Mouse (Mus musculus) heart, embryonic 16.5 days (tissue): ENCODE data around the gene Rhot1. TPM values are rescaled to one million over a fixed set of nuclear protein-coding genes. Genes with fewer than 3 reads are reported as not detected.
"Not testable (repeated sequence)": the region's sequence is repeated elsewhere in the genome, so short reads cannot be mapped to it uniquely, and the experiment has no call there.

Experiments used
- ATAC-seq: fragments of 200-750 bp; cut with Nextera tagmentation; replicated peaks from 2 replicates; pipeline ENCODE4 v1.8.0; 2017; ENCODE audit warnings: moderate number of reproducible peaks; ENCODE audit not compliant: insufficient read depth, low FRiP score; ENCODE audit errors: extremely low read depth
- H3K27ac ChIP-seq: fragments of 300-500 bp; sonication (generic); 2 replicates; pipeline ENCODE4 v1.5.1; 2014; ENCODE audit warnings: mild to moderate bottlenecking, low read length, control low read depth, moderate library complexity
- H3K27me3 ChIP-seq: fragments of 300-500 bp; sonication (generic); 2 replicates; pipeline ENCODE4 v1.6.1; 2014; ENCODE audit warnings: low read length, mixed read lengths; ENCODE audit not compliant: control insufficient read depth, insufficient read depth
- H3K36me3 ChIP-seq: fragments of 300-500 bp; sonication (generic); 2 replicates; pipeline ENCODE4 v1.6.1; 2014; ENCODE audit not compliant: control insufficient read depth, insufficient read depth
- H3K4me1 ChIP-seq: fragments of 300-500 bp; sonication (generic); 2 replicates; pipeline ENCODE4 v1.6.1; 2014; ENCODE audit warnings: low read length, mixed read lengths; ENCODE audit not compliant: control insufficient read depth, insufficient read depth
- H3K4me2 ChIP-seq: fragments of 300-500 bp; sonication (generic); 2 replicates; pipeline ENCODE4 v1.6.1; 2014; ENCODE audit warnings: low read depth, mild to moderate bottlenecking, control low read depth, low read length
- H3K4me3 ChIP-seq: fragments of 300-500 bp; sonication (generic); 2 replicates; pipeline ENCODE4 v1.5.1; 2014; ENCODE audit warnings: mild to moderate bottlenecking, control low read depth, low read length
- H3K9ac ChIP-seq: fragments of 300-500 bp; sonication (generic); 2 replicates; pipeline ENCODE4 v1.6.1; 2014; ENCODE audit warnings: low read length, control low read depth
- H3K9me3 ChIP-seq: fragments of 300-500 bp; sonication (generic); replicated peaks from 2 replicates; pipeline ENCODE4 v1.6.1; 2016; ENCODE audit warnings: low read length; ENCODE audit not compliant: control insufficient read depth
- WGBS: fragments of 180-500 bp; shearing (Covaris S2); extraction: QIAGEN DNeasy Blood & Tissue Kit; methylation state at CpG from one replicate; pipeline ENCODE4 v1.1.7; 2014; 5-methylcytosine and 5-hydroxymethylcytosine counted together
- polyA plus RNA-seq: library from polyadenylated mRNA; unstranded; fragments of >200 nt; fragmentation: Nextera tagmentation; extraction: Ambion mirVana; gene quantifications from 2 replicates; pipeline ENCODE4 v1.2.1, GENCODE M21; 2015

Gene Rhot1
- polyA plus RNA-seq, 1 experiment from 2014 or later: 69.9 TPM

DNA sequence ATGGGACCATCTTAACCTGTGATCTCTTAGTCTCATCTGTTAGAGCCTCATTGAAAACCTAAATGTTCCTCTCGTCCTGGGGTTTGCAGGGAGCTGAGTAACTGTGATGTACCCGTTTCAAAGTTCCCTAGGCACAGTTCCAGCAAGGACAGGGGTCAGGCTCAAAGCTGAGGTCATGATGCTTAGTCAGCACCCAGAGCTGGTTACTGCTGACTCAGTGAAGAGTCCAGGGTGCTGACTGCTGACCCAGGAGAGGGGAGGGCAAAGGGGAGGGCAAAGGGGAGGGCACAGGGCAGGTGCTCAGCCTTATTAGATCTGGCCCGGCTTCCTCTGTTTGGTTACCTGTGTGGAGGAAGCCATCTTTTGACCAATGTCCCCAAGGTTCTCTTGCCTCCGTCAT is 36.9 kb upstream of the Rhot1 start:
- H3K27ac ChIP-seq: no peak overlapping the region
- ATAC-seq: no peak
- H3K9ac ChIP-seq: no peak overlapping the region
- no peaks in the 10 kb centered on the region for H3K36me3 ChIP-seq
- H3K27me3 ChIP-seq: no peaks in the 10 kb centered on the region
- H3K4me1 ChIP-seq: peaks cover under 1% of the 10 kb centered on the region; the same call in 1 of the 2 replicates
- WGBS: 69% methylated on average over 4 of the region's 4 CpGs
- no peaks in the 10 kb centered on the region for H3K9me3 ChIP-seq
- H3K4me3 ChIP-seq: no peak overlapping the region
- H3K4me2 ChIP-seq: no peak overlapping the region

DNA sequence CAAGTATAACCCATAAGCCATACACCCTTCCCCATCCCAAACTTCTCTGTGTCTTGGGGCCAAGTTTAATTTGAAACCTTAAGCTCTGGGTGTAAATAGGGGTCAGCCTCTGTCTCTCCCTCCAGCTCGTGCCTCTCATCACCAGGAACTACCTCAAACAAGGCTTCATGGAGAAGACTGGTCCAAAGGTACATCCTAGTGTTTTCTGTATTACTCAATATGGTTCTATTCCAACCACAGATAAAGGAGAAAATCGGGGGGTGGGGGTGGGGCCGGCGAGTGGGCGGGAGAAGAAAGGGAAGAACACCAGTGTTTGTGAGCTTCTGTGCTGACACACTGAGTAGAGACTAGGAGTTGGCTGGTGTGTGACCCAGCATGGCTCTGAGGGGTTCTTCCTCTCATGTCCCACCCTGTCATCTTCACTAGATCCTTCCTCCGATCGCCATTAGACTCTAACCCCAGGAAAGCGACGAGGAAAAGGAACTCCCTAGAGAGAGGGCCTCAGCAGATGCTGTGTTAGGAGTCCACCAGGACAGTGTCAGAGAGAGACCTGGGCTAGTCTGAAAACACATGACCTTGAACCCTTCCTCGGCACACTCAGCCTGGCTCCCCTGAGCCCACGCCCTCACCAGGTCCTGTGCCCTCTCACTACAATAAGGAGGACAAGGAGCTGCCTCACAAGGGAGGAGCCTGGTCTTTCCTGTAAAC is 34.7 kb upstream of the Rhot1 start:
- Histone ChIP-seq H3K4me2 (no peak overlapping the region), H3K4me1 (peaks cover 9% of the 10 kb centered on the region; the same call in 1 of the 2 replicates), H3K36me3 (no peaks in the 10 kb centered on the region), H3K4me3 (no peak overlapping the region), H3K9me3 (no peaks in the 10 kb centered on the region), H3K9ac (no peak overlapping the region), H3K27ac (no peak overlapping the region), H3K27me3 (no peaks in the 10 kb centered on the region)
- 71% methylated on average over 11 of the region's 11 CpGs for WGBS
- no peak for ATAC-seq

DNA sequence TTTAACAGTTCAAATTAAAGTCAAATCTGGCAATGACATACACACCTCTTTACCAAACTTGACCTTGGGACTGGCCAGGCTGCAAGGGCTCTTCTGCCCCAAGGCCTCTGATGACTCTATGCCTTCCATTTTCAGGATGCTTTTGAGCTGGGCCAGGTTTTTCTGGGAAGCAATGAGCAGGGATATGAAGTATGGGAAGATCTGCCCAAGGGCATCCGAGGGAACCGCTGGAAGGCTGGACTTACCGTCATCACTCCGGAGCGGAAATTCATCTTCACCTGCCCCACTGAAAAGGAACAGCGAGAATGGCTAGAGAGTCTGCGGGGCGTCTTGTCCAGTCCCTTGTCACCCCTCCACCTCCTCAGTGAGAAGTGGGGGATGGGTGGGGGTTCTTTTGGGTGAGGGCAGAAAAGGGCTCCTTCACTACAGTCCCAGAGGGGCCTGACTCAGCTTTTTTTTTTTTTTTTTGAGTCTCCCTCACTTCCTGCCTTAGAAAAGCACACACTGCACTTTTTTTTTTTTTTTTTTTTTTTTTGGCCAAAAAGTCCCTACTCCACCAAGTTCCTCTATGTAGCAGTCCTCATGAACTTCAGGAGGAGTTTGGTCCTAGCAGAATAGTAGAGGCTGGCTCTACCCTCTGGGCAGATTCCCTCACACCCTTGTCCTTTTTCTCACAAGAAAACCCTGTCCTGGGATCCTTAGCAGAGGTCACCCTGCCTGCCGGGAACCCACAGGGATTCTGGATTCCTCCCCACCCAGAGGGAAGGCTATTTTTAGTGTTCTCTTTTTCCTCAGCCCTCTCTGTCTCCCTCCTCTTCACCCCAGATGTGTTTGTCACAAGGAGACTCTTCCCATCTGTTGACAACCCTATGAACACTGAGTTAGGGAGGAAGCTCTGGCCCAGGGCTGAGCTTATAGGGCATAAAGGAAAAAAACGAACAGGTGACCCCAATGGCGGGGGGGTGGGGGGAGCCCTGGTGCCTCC is 31.6 kb upstream of the Rhot1 start:
- Histone ChIP-seq H3K9ac (no peak overlapping the region), H3K36me3 (no peaks in the 10 kb centered on the region), H3K27ac (peak overlapping the region; percentile 66; the same call in 1 of the 2 replicates), H3K4me2 (no peak overlapping the region), H3K27me3 (no peaks in the 10 kb centered on the region), H3K4me3 (no peak overlapping the region), H3K9me3 (no peaks in the 10 kb centered on the region; the same call in 1 of the 2 replicates), H3K4me1 (peaks cover 9% of the 10 kb centered on the region; the same call in 1 of the 2 replicates)
- 0 out of 2 replicates have a peak, but pooled peaks have one; percentile 41 for ATAC-seq
- 64% methylated on average over 11 of the region's 11 CpGs for whole genome bisulfite sequencing

DNA sequence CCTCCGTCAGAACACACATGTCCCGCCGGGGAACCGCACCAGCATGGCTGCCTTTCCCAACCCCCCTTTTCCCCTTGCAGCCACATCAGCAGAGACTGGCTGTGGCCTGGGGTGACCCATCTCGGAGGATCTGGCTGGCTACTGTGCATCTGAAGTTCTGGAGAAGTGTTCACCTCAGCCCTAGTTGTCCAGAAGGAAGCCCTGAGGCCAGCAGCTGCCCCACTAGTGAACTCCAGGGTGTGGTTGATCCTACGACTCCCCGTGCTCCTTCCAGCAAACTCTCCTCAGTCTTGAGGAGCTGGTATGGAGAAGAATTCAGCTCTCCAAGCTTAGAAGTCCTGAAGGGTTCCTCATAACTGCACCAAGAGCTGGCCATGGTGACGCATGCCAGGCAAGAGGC is 30.5 kb upstream of the Rhot1 start:
- WGBS: 83% methylated on average over 8 of the region's 8 CpGs
- no peak overlapping the region for H3K9ac ChIP-seq
- ATAC-seq: no peak
- no peaks in the 10 kb centered on the region for H3K36me3 ChIP-seq
- no peak overlapping the region for H3K4me3 ChIP-seq
- H3K27ac ChIP-seq: no peak overlapping the region
- peaks cover 9% of the 10 kb centered on the region; the same call in 1 of the 2 replicates for H3K4me1 ChIP-seq
- no peaks in the 10 kb centered on the region; the same call in 1 of the 2 replicates for H3K9me3 ChIP-seq
- no peak overlapping the region for H3K4me2 ChIP-seq
- H3K27me3 ChIP-seq: no peaks in the 10 kb centered on the region

- no peak overlapping the region for H3K4me2 ChIP-seq
- ATAC-seq: no peak
- 71% methylated on average over 5 of the region's 5 CpGs for WGBS
These were observed 27.6 kb upstream of the Rhot1 start for GRCm38 (mm10) chr11:80181021-80181749.

DNA sequence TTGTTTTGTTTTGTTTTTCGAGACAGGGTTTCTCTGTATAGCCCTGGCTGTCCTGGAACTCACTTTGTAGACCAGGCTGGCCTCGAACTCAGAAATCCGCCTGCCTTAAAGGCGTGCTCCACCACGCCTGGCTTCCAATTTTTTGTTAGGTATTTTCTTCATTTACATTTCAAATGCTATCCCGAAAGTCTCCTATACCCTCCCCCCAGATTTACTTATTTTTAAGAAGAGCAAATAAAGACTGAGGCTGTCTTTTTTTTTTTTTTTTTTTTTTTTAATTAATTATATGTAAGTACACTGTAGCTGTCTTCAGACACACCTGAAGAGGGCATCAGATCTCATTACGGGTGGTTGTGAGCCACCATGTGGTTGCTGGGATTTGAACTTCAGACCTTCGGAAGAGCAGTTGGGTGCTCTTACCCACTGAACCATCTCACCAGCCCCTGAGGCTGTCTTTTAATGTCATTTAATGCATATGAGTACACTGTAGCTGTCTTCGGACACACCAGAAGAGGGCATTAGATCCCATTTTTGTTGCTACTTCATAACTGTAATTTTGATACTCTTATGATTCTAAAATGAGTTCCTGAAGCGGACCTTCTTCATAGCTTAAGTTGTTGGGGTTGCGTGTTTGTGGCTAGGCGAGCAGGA is 25.6 kb upstream of the Rhot1 start:
- H3K4me1 ChIP-seq, H3K9me3 ChIP-seq, H3K36me3 ChIP-seq, H3K27me3 ChIP-seq: not testable (repeated sequence)
- WGBS: 40% methylated on average over 12 of the region's 12 CpGs
- Histone ChIP-seq H3K27ac (peak overlapping the region; percentile 96), H3K4me2 (peak overlapping the region; percentile 68), H3K9ac (peak overlapping the region; percentile 99), H3K4me3 (peak overlapping the region; percentile 96)
- peak; percentile 65 for ATAC-seq

More at GRCm38 (mm10) chr11:80181021-80181749, 27.6 kb upstream of the Rhot1 start:
- Histone ChIP-seq H3K4me3 (no peak overlapping the region), H3K36me3 (no peaks in the 10 kb centered on the region), H3K27ac (no peak overlapping the region), H3K4me1 (peaks cover 17% of the 10 kb centered on the region), H3K9ac (no peak overlapping the region), H3K9me3 (no peaks in the 10 kb centered on the region; the same call in 1 of the 2 replicates), H3K27me3 (no peaks in the 10 kb centered on the region)

GRCm38 (mm10) chr11:80183705-80184255 is 25.0 kb upstream of the Rhot1 start, which contains the start of gene Rnf135:
Rnf135 (plus strand) TSS chr11:80183851.
- H3K9ac ChIP-seq: peak within 1 kb of the TSS; percentile 99
- H3K4me1 ChIP-seq: peaks cover 8% of the 10 kb centered on the region
- no peaks in the 10 kb centered on the region; the same call in 1 of the 2 replicates for H3K9me3 ChIP-seq
- H3K4me3 ChIP-seq: peak within 1 kb of the TSS; percentile 96
- H3K27ac ChIP-seq: peak within 1 kb of the TSS; percentile 96
- ATAC-seq: peak; percentile 97
- H3K36me3 ChIP-seq: no peaks in the 10 kb centered on the region
- H3K27me3 ChIP-seq: no peaks in the 10 kb centered on the region
- H3K4me2 ChIP-seq: peak within 1 kb of the TSS; percentile 68
- under 1% methylated on average over 33 of the region's 33 CpGs for WGBS

GRCm38 (mm10) chr11:80184531-80185071 is 24.2 kb upstream of the Rhot1 start:
- no peaks in the 10 kb centered on the region for H3K27me3 ChIP-seq
- peak overlapping the region; percentile 99 for H3K9ac ChIP-seq
- peak overlapping the region; percentile 96 for H3K4me3 ChIP-seq
- H3K9me3 ChIP-seq: no peaks in the 10 kb centered on the region; the same call in 1 of the 2 replicates
- 85% methylated on average over 6 of the region's 6 CpGs for WGBS
- H3K4me1 ChIP-seq: peaks cover 8% of the 10 kb centered on the region
- peak overlapping the region; percentile 96 for H3K27ac ChIP-seq
- no peak for ATAC-seq
- no peaks in the 10 kb centered on the region for H3K36me3 ChIP-seq
- peak overlapping the region; percentile 68 for H3K4me2 ChIP-seq
